Mouse (Mus musculus) CH12.LX (cell line): Measurements from ENCODE around the gene Palm2. TPM values are rescaled to one million over a fixed set of nuclear protein-coding genes. Genes with fewer than 3 reads are reported as not detected.

Source experiments
- DNase-seq: peaks from one replicate; pipeline ENCODE4 v3.0.0-alpha.2; 2013; ENCODE audit errors: extremely low read depth
- H3K27ac ChIP-seq: 2 replicates; pipeline ENCODE4 v1.5.1; 2012; ENCODE audit warnings: low read depth, mild to moderate bottlenecking, control low read depth, moderate library complexity; ENCODE audit not compliant: insufficient read depth
- H3K27me3 ChIP-seq: replicated peaks from 2 replicates; pipeline ENCODE3; 2012; ENCODE audit warnings: inconsistent platforms
- H3K36me3 ChIP-seq, 2 experiments: replicated peaks in 1 of 2; 2 replicates each; pipeline versions ENCODE3 to v1.6.1; 2012; ENCODE audit warnings: inconsistent platforms in 1 of 2, low read length in 1 of 2, mild to moderate bottlenecking in 1 of 2, mixed read lengths in 1 of 2, moderate library complexity in 1 of 2; ENCODE audit not compliant: control insufficient read depth in 1 of 2, insufficient read depth in 1 of 2
- H3K4me1 ChIP-seq, 2 experiments: 2 replicates each; pipeline ENCODE4 v1.6.1; 2012; ENCODE audit warnings: inconsistent platforms in 1 of 2, moderate library complexity in 1 of 2; ENCODE audit not compliant: insufficient read depth in 2 of 2, control insufficient read depth in 1 of 2
- H3K4me2 ChIP-seq: 2 replicates; pipeline ENCODE4 v1.6.1; 2012; ENCODE audit warnings: low read depth, mild to moderate bottlenecking, control low read depth; ENCODE audit not compliant: poor library complexity, insufficient read depth, severe bottlenecking
- H3K4me3 ChIP-seq, 3 experiments: fragments of 150-350 bp in 1 of 3; sonication (generic) in 1 of 3; replicated peaks in 1 of 3; 2 replicates each; pipeline versions ENCODE3 to v1.5.1; 2011 to 2012; ENCODE audit warnings: low read depth in 2 of 3, low read length in 2 of 3, mild to moderate bottlenecking in 2 of 3, moderate library complexity in 2 of 3, control low read depth in 1 of 3, improper control_type of control experiment in 1 of 3, inconsistent platforms in 1 of 3, mixed read lengths in 1 of 3; ENCODE audit not compliant: poor library complexity in 1 of 3
- H3K79me2 ChIP-seq: replicated peaks from 2 replicates; pipeline ENCODE4 v1.6.1; 2012; ENCODE audit warnings: mild to moderate bottlenecking, moderate library complexity; ENCODE audit not compliant: control insufficient read depth, poor library complexity, insufficient read depth, severe bottlenecking; ENCODE audit errors: extremely low read depth
- H3K9ac ChIP-seq: 2 replicates; pipeline ENCODE4 v1.6.1; 2012; ENCODE audit warnings: low read depth, mild to moderate bottlenecking, control low read depth, moderate library complexity; ENCODE audit not compliant: insufficient read depth
- H3K9me3 ChIP-seq: replicated peaks from 2 replicates; pipeline ENCODE3; 2012; ENCODE audit warnings: low read length, inconsistent platforms, mixed read lengths
- ETS1 ChIP-seq: conservative IDR thresholded peaks from 2 replicates; pipeline ENCODE4 v1.6.1; 2012; ENCODE audit warnings: low read depth, mild to moderate bottlenecking, inconsistent platforms, low read length, improper control_type of control experiment, moderate library complexity
- GABPA ChIP-seq: IDR thresholded peaks from 2 replicates; pipeline ENCODE4 v1.6.1; 2012; ENCODE audit warnings: low read depth, low read length, improper control_type of control experiment, inconsistent platforms; ENCODE audit not compliant: insufficient replicate concordance
- HCFC1 ChIP-seq: IDR thresholded peaks from 2 replicates; pipeline ENCODE4 v1.6.1; 2012; ENCODE audit warnings: low read depth, mild to moderate bottlenecking, inconsistent platforms, low read length, improper control_type of control experiment
- IRF4 ChIP-seq: IDR thresholded peaks from 2 replicates; pipeline ENCODE4 v1.6.1; 2014; ENCODE audit warnings: low read depth, mild to moderate bottlenecking, inconsistent platforms, low read length, improper control_type of control experiment
- JUN ChIP-seq: IDR thresholded peaks from 2 replicates; pipeline ENCODE4 v1.6.1; 2011; ENCODE audit warnings: low read depth, mild to moderate bottlenecking, low read length, improper control_type of control experiment, moderate library complexity; ENCODE audit not compliant: insufficient read depth
- MAX ChIP-seq: IDR thresholded peaks from 2 replicates; pipeline ENCODE4 v1.6.1; 2011; ENCODE audit warnings: low read length, improper control_type of control experiment
- MAZ ChIP-seq: IDR thresholded peaks from 2 replicates; pipeline ENCODE4 v1.6.1; 2012; ENCODE audit warnings: low read depth, mild to moderate bottlenecking, inconsistent platforms, low read length, improper control_type of control experiment, moderate library complexity
- MXI1 ChIP-seq: IDR thresholded peaks from 2 replicates; pipeline ENCODE4 v1.6.1; 2011; ENCODE audit warnings: mild to moderate bottlenecking, low read depth, low read length, improper control_type of control experiment
- MYC ChIP-seq: IDR thresholded peaks from 2 replicates; pipeline ENCODE4 v1.6.1; 2011; ENCODE audit warnings: low read depth, mild to moderate bottlenecking, improper control_type of control experiment, low read length
- POLR2AphosphoS2 ChIP-seq: IDR thresholded peaks from 2 replicates; pipeline ENCODE4 v1.6.1; 2011; ENCODE audit warnings: low read depth, low read length, improper control_type of control experiment
- RAD21 ChIP-seq: IDR thresholded peaks from 2 replicates; pipeline ENCODE4 v1.6.1; 2011; ENCODE audit warnings: low read depth, mild to moderate bottlenecking, low read length, improper control_type of control experiment, moderate library complexity
- RCOR1 ChIP-seq: conservative IDR thresholded peaks from 2 replicates; pipeline ENCODE4 v1.6.1; 2012; ENCODE audit warnings: low read depth, mild to moderate bottlenecking, inconsistent platforms, low read length, improper control_type of control experiment
- TBP ChIP-seq: conservative IDR thresholded peaks from 2 replicates; pipeline ENCODE4 v1.6.1; 2011; ENCODE audit warnings: low read depth, low read length, improper control_type of control experiment
- TCF12 ChIP-seq: IDR thresholded peaks from 2 replicates; pipeline ENCODE4 v1.6.1; 2014; ENCODE audit warnings: low read depth, mild to moderate bottlenecking, inconsistent platforms, low read length, improper control_type of control experiment
- UBTF ChIP-seq: IDR thresholded peaks from 2 replicates; pipeline ENCODE4 v1.6.1; 2012; ENCODE audit warnings: low read depth, mild to moderate bottlenecking, inconsistent platforms, low read length, improper control_type of control experiment, moderate library complexity
- USF1 ChIP-seq: IDR thresholded peaks from 2 replicates; pipeline ENCODE4 v1.6.1; 2014; ENCODE audit warnings: low read depth, mild to moderate bottlenecking, inconsistent platforms, low read length, improper control_type of control experiment
- ZKSCAN1 ChIP-seq: IDR thresholded peaks from 2 replicates; pipeline ENCODE4 v1.6.1; 2012; ENCODE audit warnings: low read depth, inconsistent platforms, low read length, improper control_type of control experiment, borderline replicate concordance
- ZNF384 ChIP-seq: IDR thresholded peaks from 2 replicates; pipeline ENCODE4 v1.6.1; 2012; ENCODE audit warnings: low read depth, low read length, improper control_type of control experiment, inconsistent platforms
- dilution Hi-C: fragments of 300-500 bp; cut with MboI; formaldehyde crosslinking; loops from 2 replicates; pipeline ENCODE4 v1.14.3; 2020; ENCODE audit warnings: low sequenced_read_pairs; ENCODE audit not compliant: extremely low pct_unique_long_range_greater_than_20kb, extremely low pct_ligation_motif_present
- in situ Hi-C: fragments of 300-500 bp; cut with MboI; formaldehyde crosslinking; loops from 3 replicates; pipeline ENCODE4 v1.14.3; 2019; ENCODE audit warnings: low sequenced_read_pairs, low pct_ligation_motif_present, low pct_unique_long_range_greater_than_20kb, mixed read lengths
- polyA plus RNA-seq: library from polyadenylated mRNA; unstranded; fragments of >175 nt; gene quantifications from 2 replicates; pipeline ENCODE4 v1.2.1, GENCODE M21; 2012; ENCODE audit warnings: low read depth; ENCODE audit not compliant: insufficient read length
- total RNA-seq, 2 experiments: library from RNA; depleted of rRNA; stranded (reverse); fragments of 300-350 nt in 1 of 2; fragments of >200 nt in 1 of 2; gene quantifications; 2 replicates each; pipeline ENCODE4 v1.2.3; 2012 to 2014

Palm2 gene
- total and polyA plus RNA-seq, 3 experiments, result not detected

DNA sequence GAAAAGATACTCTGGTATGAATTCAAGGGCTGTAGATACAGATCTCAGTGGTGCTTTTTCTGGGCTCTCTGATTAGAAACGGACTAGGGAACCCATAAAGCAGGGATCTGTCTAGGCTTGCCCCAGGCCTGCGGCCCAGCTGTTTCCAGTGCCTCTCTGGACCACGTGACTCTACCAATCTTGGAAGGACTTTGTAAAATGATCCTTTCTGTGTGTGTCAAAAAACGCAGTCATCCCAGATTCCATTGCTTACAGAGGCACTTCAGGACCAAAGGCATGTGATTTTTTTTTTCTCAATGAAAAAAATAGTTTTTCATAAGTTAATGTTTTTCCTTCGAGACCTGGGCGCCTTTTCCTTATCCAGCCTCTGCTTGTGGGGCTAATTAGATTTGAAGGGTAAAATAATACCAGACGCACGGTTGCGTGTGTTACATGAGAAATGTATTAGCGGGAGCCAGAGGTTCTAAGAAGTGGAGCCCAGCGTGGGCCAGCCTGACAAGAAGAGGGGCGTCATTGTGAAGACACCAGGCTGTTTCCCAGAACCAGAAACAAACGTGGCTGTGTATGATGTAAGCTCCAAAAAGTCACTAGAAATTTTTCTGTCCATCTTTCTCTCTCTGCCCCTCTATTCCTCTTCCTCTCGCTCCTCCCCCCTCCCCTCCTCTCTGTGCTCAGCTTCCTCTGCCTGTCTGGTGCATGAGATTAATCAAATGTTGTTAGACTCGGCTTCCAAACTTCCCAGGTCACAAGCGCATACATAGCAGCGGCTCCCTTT lies 177.4 kb downstream of the Palm2 start:
- Histone ChIP-seq H3K9me3 (no peaks in the 10 kb centered on the region), H3K27me3 (no peaks in the 10 kb centered on the region), H3K4me3 (no peak overlapping the region), H3K9ac (no peak overlapping the region), H3K79me2 (no peaks in the 10 kb centered on the region), H3K4me1 (no peaks in the 10 kb centered on the region), H3K27ac (no peak overlapping the region), H3K36me3 (no peaks in the 10 kb centered on the region), H3K4me2 (no peak overlapping the region)
- no peak for DNase-seq
- in situ Hi-C loops (loop anchor here (25.0 kb wide), 1 partner anchor 149 kb away; no protein-coding TSS in a partner anchor), dilution Hi-C loops (no loop called here)
- TF ChIP-seq POLR2AphosphoS2, result no peak
- no peak for TF ChIP-seq MXI1
- no peak for TF ChIP-seq ETS1
- TF ChIP-seq HCFC1, result no peak
- TF ChIP-seq MYC, result no peak
- TF ChIP-seq UBTF, result no peak
- no peak for TF ChIP-seq TCF12
- TF ChIP-seq ZKSCAN1, result no peak
- no peak for TF ChIP-seq MAZ
- no peak for TF ChIP-seq RAD21

DNA sequence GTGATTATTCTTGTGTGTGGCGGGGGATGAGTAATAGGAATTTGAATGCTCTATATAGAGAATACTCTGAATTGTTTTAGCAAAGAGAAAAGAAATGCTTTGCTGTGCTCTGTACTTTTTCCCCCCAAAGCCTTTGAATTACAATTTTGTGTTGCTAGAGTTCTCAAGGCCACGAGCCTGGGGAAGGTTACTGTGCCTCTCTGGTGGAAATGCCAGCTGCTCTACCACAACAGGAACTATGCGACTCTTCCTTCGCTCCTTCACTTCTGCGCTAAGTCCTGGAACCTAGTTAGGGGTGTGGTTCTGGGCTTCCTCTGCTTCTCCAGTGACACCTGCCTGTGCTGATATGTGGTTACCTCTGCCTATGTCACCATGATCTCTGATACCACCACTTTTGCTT lies 178.7 kb downstream of the Palm2 start:
- Histone ChIP-seq H3K36me3 (no peaks in the 10 kb centered on the region), H3K27me3 (no peaks in the 10 kb centered on the region), H3K27ac (no peak overlapping the region), H3K4me3 (no peak overlapping the region), H3K79me2 (no peaks in the 10 kb centered on the region), H3K9me3 (no peaks in the 10 kb centered on the region), H3K4me2 (no peak overlapping the region), H3K9ac (no peak overlapping the region), H3K4me1 (no peaks in the 10 kb centered on the region)
- no peak for DNase-seq
- in situ Hi-C loops, result loop anchor here (25.0 kb wide), 1 partner anchor 150 kb away; no protein-coding TSS in a partner anchor
- dilution Hi-C loops, result no loop called here
- TF ChIP-seq MXI1 (no peak), RCOR1 (no peak), JUN (no peak), TBP (no peak), USF1 (no peak), ZNF384 (no peak), TCF12 (no peak), RAD21 (no peak), IRF4 (no peak), MAX (no peak), GABPA (no peak)
